Mouse (Mus musculus): ENCODE results near the gene Col4a5.

Col4a5 gene

DNA sequence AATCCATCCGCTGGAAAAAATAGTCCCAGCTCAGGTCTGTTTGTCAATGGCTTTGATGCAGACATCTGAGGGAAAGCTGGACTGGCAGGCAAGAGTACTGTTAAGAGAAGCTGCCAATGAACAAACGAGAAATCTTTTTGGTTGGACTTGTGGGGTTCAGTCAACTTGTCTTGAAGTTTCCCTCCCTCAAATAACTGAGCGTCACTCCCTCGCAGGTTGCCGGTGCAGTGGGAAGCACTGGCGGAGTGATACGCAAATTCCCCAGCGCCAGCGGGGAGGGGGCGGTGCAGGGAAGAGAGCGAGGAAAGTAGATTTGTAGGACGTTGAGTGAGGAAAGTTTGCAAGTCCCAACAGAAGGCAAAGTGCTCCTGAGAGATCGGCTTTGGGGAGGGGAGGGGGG is at the start of gene Col4a5:
TSS of gene Col4a5 (plus strand) at position 276 of the 400 bp plus-strand sequence.
- peak; percentile 9 for DNase-seq (ENCODE audit: low read depth, low spot score)

DNA sequence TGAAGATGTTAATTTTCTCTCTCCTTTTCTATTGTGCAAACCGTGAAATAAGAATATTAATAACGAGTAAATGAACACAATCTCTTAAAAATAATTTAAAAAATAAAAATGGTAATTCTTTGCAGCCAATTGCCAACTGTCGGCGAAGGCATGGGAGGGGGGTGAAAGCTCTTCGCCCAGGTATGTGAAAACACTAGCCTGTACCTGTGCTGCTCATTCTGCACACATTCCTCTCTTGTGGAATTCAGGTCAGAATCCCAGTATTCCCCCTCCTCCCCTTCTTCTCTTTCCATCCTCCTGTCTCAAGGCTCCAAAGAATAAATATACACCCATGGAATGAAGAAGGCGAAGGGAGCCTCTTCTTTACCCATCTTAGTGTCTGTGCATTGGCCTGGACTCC is 38.4 kb upstream of the Col4a5 start:
- DNase-seq (ENCODE audit: low read depth, low spot score): no peak

GRCm38 (mm10) chrX:141439423-141439822 is 35.8 kb upstream of the Col4a5 start:
- no peak for DNase-seq (ENCODE audit: low read depth, low spot score)

DNA sequence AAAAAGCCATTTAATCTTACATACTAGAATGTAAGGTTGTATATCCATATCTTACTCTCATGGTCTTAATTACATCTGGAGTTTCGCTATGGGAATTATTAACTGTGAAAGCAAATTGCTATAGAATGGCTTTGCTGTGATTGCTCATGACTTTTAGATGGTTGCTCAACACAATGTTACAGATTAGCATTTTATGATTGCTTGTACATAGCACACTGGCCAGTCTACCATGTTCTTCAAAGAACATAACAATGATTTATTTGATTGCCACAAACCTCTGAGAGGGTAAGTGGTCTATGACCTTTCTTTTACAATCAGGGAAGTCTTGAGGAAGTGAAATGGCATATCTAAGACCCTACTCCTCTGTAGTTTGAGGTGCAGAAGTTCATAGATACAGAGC is 27.2 kb upstream of the Col4a5 start:
- DNase-seq (ENCODE audit: low read depth, low spot score): no peak

- DNase-seq (ENCODE audit: low read depth, low spot score): no peak
Measured at GRCm38 (mm10) chrX:141473470-141474302, 1.5 kb upstream of the Col4a5 start, which contains the start of gene Col4a6. Gene Col4a6 (minus strand): TSS chrX:141474076.

- no peak for DNase-seq (ENCODE audit: low read depth, low spot score)
Measured at GRCm38 (mm10) chrX:141475566-141476327, 562 bp downstream of the Col4a5 start.

DNA sequence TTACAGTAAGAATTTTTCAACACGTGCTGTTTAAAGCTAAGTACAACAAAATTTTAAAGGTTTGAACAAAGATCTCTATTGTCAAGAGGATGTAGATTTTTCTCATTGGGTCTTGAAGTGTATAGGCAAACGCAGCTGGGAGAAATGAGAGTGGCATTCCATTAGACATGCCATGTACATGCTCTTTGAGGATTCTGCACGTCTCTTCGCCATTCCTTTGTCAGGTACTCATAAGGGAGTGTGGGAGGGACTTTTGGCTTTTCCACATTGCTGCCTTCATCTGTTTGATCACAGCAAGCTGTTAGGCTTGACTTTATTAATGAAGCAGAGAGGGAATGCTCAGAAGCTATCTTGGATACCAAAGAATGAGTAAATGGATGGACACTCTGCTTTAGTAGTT is 19.4 kb downstream of the Col4a5 start:
- DNase-seq (ENCODE audit: low read depth, low spot score): no peak

DNA sequence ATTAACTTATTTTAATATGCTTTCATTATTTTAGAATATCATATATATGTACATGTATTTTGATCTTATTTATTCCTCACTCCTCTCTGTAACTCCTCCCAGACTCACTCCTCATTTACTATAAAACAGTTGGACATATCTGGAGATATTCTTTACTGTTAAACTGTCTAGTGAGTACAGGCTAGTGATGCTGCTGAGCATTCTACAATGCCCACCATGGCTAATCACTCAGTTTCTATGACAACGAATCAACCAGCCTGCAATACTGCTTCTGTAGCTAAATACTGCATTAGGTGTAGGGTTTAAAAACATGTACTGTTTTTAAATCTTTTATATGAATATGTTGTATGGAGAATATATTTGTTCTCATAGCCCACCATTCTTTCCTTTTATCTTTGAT is 27.9 kb downstream of the Col4a5 start:
- no peak for DNase-seq (ENCODE audit: low read depth, low spot score)

DNA sequence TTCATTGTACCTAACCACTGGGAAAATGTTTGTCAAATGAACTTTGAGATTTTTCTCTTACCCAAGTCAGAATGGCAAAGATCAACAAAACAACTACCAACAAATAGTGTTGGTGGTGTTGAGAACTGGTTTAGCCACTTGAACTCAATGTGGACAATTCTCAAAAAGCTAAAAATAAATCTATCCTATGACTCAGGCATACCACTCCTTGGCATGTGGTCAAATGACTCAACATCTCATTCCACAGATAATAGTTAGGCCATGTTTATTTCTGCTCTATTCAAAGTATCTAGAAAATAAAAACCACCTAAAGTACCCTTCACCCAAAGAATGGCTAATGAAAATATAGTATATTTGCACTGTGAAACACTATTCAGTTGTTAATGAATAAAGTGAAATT is 58.3 kb downstream of the Col4a5 start:
- no peak for DNase-seq (ENCODE audit: low read depth, low spot score)

DNA sequence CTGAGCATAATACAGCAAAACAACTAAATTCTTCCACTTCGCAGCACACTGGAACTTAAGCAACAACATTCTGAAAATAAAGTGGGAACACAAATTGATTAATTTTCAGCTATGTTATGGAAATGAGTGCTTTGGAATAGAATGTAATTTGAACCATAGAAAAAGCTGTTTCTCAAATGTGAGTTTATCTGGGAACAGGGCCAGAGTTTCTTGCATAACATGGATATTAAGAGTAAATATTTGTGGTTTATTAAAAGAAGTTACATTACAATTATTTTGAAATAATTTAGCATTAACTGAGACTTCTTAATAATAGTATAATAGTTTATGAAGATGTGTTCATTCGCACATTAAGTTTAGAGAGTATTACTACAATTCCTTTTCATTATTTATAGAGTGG is 72.3 kb downstream of the Col4a5 start:
- DNase-seq (ENCODE audit: low read depth, low spot score): no peak

DNA sequence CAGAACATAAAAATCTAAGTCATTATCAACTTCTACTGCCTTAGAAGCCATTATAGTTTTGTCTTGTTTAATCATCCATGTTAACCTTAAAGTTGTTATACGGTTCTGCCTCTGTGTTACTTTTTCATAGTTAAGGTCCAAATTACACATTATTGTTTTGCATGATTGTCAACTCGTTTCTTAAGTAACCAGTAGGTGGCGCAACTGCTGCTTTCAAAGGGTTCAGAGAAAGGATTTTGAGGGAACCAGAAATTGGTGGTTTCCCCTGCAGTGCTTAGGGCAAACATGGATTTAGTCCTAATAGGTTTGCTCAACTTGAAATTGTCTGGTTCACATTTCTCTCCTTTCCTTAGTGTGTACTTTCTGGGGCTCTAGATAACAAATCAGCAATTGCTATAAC is 115.1 kb downstream of the Col4a5 start:
- peak; percentile 9 for DNase-seq (ENCODE audit: low read depth, low spot score)

GRCm38 (mm10) chrX:141721725-141722124 is 246.5 kb downstream of the Col4a5 start:
- DNase-seq (ENCODE audit: low read depth, low spot score): no peak

- no peak for DNase-seq (ENCODE audit: low read depth, low spot score)
Measured at GRCm38 (mm10) chrX:141723936-141724335, 248.8 kb downstream of the Col4a5 start.

GRCm38 (mm10) chrX:141724391-141724891 is 249.3 kb downstream of the Col4a5 start:
- DNase-seq (ENCODE audit: low read depth, low spot score): no peak

DNA sequence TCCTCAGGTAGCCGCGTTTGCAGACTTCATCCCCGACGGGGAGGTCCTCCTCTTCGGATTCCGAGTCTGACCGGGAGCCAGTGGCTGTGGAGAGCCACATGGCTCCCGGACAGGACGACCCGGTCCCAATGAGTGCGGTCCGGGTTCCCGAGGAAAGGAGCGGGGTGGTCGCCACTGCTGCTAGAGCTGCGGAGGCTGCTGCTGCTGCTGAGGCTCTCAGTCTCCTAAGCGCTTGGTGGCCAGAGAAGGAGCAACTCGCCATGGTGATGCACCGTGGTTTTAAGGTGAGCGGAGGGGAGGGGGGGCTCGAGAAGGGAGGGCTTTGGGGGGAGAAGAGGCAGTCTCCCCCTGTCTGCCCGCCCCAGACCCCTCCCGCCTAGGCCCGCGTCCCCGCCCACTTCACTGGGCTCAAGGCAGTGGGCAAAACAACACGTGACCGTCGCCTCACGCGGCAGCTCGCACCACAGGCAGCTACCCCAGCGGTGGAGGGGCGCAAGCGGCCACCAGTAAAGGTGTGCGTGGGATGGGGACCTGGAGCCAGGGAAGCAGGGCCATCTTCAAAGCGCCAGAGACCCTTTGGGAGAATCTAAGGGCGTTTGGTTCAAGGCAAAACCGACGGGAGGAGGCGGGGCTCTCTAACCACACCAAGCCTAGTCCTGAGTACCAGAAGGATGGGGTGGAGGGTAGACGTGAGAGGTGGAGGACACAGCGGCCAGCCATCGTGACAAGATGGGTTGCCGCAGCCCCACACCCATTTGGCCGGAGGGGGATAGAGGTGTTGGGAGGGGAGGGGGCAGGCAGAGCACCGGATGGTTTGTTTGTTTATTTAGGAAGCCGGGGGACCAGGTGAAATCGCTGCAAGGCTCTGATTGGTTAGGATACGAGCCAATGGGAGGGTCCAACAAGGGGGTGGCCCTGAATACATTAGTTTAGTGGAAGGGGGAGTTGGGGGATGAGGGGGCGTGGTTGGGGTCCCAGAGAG is 250.0 kb downstream of the Col4a5 start, which contains the start of gene Irs4:
TSS of gene Irs4 (minus strand) at position 327 of the 982 bp plus-strand sequence.
- no peak for DNase-seq (ENCODE audit: low read depth, low spot score)

- DNase-seq (ENCODE audit: low read depth, low spot score): no peak
Measured at GRCm38 (mm10) chrX:141729570-141729969, 254.4 kb downstream of the Col4a5 start.

All from retina, adult 2 months (tissue).